Mouse (Mus musculus) frontal cortex, postnatal 25 days (tissue): Measurements from ENCODE around the gene Atg4c.

Source experiments
- DNase-seq, 2 experiments: peaks; one replicate each; pipeline ENCODE4 v3.0.0; 2022; ENCODE audit warnings: low spot score in 2 of 2

Atg4c gene

DNA sequence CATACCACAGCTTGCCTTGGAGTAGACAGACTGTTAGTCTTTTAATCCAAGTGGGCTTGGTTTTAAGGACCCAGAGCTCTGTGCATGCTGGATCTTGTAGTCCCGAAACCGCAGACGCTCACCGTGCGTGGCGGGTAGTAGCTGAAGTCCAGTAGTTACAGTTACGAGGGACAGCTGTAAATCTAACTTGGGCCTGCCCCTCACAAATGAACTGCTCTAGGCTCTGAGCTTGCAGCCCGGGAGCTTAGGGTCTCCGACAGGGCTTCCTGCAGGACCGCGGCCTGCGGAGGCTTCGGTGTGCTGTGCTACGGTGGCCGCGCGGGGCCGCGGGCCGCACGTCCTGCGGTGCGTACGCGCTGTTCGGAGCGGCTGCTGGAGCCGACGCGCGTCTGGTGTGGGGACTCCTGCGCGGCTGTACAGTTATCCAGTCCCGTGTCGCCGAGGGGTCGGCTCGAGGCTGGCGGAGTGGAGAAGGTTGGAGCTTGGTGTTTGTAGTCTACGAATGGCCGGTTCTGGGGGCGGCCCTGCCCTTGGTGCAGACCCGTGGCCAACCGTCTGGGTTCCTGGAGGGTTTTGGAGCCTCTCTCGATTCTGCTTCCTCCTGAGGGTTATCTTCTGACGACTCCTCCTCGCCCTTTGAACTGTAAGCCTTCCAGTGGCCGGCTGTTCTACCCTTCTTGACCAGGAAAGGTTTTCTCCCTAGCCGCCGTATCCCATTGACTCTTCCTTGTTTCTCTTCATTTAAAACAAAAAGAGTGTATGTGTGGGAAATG is at the start of gene Atg4c:
Atg4c (plus strand) TSS at position 125 of the 773 bp plus-strand sequence.
- DNase-seq: peak; percentile 71 to 82

- no peak for DNase-seq
Measured at GRCm38 (mm10) chr4:99151434-99151833, 42.3 kb upstream of the Atg4c start.

GRCm38 (mm10) chr4:99151885-99152558 is 41.7 kb upstream of the Atg4c start:
- DNase-seq: no peak

DNA sequence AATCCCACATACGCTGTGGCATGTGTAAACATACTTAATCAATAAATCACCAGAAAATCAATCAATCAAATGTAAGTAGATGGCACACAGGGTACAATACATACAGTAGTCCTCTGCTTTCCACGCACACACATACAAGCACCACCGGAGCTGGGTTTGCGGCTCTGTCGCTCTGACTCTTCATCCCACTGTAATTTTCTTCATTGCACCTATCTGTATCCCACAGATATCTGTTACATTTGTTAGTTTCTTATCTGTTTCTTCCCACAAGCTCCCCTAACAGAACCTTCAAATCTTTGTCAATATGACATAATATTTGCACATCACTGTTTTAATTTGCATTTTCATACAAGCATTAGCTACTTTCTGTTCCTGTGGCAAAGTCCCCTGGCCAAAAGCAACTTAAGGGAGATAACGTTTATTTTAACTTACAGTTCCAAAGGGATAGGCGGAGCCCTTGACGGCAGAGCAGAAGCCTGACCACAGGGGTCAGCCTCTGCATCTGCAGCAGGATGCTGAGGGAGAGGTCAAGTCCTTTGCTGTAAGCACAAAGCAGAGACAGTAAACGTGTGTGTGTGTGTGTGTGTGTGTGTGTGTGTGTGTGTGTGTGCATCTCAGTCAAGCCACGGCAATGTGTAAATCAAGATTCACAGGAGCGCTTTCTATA is 37.0 kb upstream of the Atg4c start:
- no peak for DNase-seq

DNA sequence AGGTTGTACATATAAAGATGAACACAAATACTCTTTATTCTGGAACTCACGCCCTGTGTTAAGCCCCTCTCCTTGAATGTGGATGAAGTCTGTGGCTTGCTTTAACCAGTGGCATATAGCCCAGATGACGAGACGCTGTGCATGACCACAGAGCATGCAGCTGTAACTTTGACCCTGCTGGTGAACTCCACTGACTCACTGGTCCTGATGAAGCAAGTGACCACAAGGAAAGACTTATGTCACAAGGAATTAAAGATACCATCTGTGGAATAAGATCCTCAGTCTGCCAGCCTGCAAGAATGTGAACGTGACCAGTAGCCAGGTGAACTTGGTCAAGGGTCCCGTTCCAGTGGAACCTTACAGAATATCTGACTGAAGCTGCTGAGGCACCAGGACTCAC is 35.2 kb upstream of the Atg4c start:
- DNase-seq: no peak

DNA sequence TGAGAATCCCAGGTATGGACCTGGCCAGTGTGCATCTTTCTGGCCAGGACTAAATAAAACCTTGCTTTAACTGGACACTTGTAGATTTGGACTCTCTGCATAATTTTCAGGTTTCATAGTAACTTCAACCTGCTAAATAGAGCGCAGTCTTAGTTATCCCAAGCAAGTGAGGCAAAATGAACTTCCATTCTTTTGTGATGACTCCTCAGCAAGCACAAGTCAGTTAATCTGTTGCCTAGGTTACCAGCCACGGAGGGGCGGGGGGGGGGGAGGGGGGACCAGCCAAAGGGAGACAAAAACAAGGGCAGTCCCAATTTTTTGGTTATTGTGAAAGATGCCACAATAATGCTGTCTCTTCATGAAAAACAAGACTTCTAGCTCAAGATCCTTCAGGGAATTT is 33.3 kb upstream of the Atg4c start:
- no peak for DNase-seq

DNA sequence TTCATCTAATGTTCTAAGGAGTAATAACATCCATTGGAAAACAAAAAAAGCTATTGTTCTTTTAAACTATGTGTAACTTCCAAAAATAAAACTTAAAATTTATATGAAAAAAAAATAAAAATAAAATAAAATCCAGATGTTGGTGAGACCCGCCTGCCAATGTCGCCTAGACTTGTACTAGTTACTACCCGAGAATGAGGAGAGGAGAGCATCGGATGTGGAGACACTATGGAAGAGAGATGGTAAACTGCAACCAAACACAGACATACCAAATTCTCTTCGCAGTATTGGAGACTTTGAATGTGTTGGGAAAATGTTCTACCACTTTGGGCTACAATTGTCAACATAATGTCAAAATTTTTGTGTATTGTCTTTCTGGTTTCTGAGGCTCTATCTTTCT is 32.8 kb upstream of the Atg4c start:
- DNase-seq: no peak

DNA sequence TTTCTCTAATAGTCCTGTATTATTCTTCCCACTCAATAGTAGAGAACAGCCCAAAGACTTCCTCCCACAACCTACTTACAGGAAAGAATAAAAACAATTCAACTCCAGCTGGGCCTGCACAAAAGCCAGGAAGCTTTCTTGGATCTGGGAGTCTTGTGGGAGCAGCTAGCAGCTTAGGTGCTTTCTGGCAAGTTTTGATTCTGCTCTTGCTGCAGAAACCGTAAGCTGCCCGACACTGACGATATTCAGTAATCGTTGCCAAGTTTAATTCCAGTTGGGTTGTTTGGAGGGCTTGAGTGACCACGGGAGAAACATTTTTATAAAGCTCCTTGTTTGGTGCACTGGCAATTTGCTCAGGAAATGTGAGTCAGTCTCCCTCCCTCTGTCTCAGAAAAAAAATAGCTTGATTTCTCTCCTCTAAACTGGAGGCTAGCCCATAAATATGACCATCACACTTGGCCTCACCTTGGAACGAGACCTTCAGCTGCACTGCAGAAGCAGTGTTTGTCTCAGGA is 32.2 kb upstream of the Atg4c start:
- DNase-seq: no peak

DNA sequence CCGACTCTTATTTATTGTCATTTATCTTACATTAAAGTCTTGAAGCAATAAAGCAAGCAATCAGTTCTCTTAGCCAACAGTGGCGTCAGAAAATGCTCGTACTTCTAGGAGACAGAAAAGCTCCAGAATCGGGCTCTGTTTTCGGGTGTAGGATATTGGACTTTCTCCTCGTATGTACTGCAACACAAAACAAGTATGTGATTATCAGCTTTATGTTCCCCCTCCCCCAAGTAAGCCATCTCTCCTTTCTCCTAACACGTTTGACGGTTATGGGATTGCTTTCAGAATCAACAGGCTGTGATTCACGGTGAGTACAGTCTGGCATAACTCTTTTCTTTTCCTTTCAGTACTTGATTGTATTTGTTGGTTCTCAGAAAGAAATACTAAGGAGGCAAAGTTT is 30.7 kb upstream of the Atg4c start:
- DNase-seq: no peak

GRCm38 (mm10) chr4:99163547-99163946 is 30.2 kb upstream of the Atg4c start:
- no peak for DNase-seq

GRCm38 (mm10) chr4:99168869-99169268 is 24.9 kb upstream of the Atg4c start:
- DNase-seq: no peak

DNA sequence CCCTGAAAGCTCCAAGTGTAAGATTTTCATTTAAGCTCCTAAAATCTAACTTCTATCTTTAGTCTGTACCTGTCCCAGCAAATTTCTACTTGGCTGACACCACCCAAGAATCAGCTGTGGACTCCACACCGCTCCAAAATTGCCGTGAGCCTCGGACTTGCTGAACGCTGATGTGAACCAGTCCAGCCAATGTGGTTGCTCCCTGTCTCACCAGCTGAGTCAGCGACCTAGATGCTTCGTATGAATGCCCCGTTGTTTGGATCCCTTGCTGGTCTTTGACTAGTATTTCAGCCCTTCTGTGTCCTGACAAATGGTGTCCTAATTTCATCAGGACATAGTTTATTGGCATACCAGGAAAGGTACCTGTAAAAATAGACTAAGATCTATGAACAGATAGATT is 19.5 kb upstream of the Atg4c start:
- no peak for DNase-seq

DNA sequence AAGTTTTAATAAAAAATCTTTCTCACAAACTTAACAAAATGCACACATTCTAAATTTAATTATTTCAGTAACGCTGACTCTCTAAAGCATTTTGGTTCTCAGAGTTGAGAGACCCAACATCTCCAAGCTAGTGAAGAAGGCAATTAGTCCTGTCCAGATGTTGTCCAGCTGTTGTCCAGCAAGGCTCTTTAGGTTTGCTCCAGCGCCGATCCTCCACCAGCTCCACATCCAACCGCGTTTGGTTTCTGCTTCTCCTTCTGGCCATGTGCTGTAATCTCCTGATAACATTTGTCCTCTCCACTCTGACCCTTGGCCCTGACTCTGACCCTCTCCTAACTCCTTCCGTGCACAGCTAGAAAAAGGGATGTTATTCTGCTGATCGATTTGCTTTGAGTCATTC is 16.9 kb upstream of the Atg4c start:
- DNase-seq: no peak

DNA sequence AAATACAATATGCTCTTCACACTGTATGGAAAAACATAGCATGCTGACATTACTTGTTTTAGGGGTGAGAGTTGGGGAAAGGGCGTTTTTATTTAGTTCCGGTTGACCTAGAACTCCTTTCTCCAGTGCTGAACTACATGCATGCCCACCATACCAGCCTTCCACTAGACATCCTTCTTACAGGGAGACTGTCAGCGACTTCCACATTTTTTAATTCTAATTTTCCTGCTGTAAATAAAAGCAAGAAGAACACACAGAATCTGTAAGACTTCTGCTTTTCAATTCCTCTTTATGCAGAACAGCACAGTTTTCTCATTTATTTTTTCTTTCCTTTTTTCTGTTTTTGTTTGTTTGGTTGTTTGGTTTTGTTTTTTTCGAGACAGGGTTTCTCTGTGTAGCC is 16.5 kb upstream of the Atg4c start:
- no peak for DNase-seq

DNA sequence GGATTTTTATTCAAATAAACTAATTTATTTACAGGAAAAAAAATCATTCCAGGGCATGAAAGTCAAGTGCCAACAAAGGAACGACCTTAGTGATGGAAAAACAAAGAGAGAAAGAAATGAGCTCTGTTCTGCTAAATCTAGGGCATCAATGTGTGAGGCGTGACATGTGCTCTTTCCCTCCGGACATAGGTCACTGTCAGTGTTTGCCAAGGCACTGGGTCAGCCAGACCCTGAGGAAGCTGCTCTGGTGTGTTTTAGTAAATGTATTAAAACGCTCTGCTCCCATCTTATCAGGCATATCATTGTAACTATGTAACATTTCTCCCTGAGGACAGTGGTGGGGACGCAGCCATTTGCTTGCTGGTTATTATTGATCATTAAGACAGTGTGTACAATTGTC is 14.9 kb upstream of the Atg4c start:
- no peak for DNase-seq

DNA sequence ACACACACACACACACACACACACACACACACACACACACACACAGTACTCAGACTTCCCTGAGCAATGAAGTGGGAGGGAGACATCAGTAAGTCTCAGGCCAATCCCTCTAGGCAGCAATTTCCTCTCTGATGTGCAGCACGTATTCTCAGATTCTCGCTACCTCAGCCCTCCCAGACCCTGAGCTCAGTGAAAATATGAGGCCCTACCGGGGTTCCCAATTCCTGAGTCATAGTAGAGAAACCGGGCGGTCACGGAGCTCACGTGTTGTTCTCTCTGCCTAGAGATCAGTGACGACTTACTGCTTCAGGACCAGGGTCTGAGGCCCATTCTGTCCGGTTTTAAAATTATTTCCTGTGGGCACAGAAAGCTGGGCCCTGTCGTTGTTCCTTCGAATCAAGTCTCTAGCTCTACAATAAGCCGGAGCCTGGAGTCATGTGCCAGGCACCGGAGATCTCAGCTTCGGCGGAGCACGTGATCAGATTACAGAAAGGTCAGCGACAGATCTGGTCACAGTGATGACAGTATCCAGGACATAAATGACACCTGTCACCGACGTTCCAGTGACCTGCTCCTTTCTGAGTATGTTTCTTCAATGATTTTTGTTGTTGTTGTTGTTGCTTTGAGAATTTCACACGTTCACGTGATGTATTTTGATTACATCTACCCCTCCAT is 14.2 kb upstream of the Atg4c start:
- no peak for DNase-seq

- DNase-seq: no peak
Measured at GRCm38 (mm10) chr4:99180921-99181320, 12.8 kb upstream of the Atg4c start.

- no peak for DNase-seq
Measured at GRCm38 (mm10) chr4:99181739-99182419, 11.9 kb upstream of the Atg4c start.

- no peak for DNase-seq
Measured at GRCm38 (mm10) chr4:99182660-99183431, 10.9 kb upstream of the Atg4c start.

DNA sequence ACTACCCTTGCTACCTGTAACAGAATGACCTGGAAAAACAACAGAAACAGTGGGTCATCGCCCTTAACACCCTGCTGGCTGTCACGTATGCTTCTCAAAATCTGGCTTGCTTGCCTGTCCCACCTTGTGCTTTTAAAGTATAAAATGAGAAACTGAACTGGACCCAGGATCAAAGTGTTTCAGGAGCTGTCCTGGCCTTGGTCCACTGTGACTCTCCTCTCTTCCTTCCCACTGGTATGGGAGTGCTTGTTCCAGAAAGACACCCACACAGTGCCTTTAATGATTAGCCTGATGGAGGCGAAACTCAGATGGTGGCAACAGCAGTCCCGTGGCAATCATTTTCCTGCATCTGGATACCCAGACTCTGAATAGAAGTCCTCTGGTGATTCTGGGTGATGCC is 9.1 kb upstream of the Atg4c start:
- no peak for DNase-seq

DNA sequence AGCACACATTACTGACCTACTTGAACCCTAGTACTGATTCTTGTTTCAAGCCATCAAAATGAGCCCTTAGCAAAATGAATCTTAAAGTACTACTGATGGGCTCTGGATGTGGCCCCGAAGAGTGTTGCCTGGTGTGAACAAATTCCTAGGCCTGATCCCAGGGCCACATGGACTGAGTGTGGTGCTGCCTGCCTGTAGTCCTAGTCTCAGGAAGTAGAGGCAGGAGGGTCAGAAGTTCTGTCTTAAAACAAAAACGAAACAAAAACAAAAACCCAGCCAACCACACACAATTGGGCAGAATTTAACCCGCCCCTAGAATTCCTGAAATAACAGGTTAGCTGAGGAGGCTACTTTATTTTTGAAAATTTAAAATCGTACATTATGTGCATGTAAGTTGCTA is 8.4 kb upstream of the Atg4c start:
- no peak for DNase-seq
